Mouse (Mus musculus): Measurements from ENCODE around the gene Cyb561d1. TPM values are rescaled to one million over a fixed set of nuclear protein-coding genes. Genes with fewer than 3 reads are reported as not detected.
A peak's percentile ranks its signal among the peaks of the same experiment; 100 is the strongest.

Cyb561d1 gene
- polyA plus RNA-seq, 1 experiment from 2014 or later, result 3.2 TPM

DNA sequence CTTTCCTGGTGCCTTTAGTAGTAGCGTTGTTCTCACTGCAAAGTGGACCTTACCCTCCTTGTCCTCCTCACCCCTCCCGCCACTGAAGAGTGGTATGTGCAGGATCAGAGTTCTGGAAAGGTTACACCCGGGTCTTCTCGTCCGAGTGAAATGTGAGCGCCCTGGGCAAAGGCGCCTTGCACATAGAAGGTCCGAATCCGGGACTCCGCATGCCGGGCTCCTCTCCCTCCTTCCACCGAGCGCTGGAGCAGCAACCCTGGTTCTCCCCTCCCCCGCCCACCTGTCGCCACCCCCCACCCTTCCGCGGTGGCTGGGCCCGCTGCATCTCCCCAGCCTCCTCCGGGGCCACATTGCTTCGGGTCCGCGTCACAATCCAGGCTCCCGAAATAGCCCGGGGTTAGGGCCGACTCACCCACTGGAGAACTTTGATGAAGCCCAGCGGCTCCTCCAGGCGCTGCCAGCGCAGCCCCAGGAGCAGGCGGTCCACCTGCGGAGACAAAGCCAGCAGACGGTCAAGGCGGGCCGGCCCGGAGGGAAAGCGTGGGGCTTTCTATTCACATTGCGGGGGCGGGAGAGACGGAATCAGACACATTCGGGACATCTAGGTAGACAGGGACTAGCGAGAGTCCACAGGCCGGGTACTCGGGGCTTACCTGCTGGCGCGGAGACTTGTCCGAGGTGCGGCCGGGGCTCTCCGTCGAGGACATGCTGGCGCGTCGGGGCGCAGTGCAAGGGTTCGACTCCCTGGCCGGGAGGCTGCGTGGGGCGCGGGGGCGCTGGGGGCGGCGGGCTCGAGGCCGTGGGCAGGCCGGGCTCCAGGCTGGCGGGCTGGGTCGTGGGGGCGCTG lies 24.9 kb upstream of the Cyb561d1 start:
- H3K27me3 ChIP-seq (ENCODE audit: control insufficient read depth, insufficient read depth, low read length), result peaks cover 20% of the 10 kb centered on the region
- ATAC-seq (replicated peaks; ENCODE audit: extremely low read depth, insufficient read depth, low FRiP score), result peak; percentile 52; the same call in 1 of the 2 replicates
- H3K4me2 ChIP-seq (ENCODE audit: low read depth, low read length), result peak overlapping the region; percentile 80
- peak overlapping the region; percentile 59 for H3K9ac ChIP-seq (ENCODE audit: low read length)
- no peaks in the 10 kb centered on the region for H3K9me3 ChIP-seq (replicated peaks; ENCODE audit: control insufficient read depth, low read length)
- peaks cover 2% of the 10 kb centered on the region; the same call in 1 of the 2 replicates for H3K4me1 ChIP-seq (ENCODE audit: control insufficient read depth, insufficient read depth, low read length)
- peak overlapping the region; percentile 50 for H3K4me3 ChIP-seq (ENCODE audit: low read length)
- no peak overlapping the region for H3K27ac ChIP-seq (ENCODE audit: low read length)
- WGBS, result 2% methylated on average over 66 of the region's 67 CpGs
- no peaks in the 10 kb centered on the region for H3K36me3 ChIP-seq (ENCODE audit: control insufficient read depth, insufficient read depth)

DNA sequence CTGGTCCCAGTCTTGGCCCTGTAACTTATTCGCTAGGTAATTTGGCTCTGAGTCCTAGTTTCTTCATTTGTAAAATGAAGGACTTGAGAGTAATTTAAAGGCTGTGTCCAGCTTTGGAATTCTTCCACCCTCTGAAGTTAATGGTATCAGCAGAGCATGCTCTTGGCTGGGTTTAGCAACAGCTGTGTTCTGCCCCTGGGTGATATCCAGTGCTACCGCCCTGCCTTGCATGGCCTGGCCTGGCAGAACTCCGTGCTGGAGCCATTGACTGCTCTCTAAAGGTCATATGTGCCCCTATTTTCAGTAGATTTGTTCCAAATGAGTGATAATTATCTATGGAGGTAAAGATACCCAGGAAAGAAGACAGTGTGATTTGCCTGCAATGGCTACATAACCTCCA lies 19.6 kb upstream of the Cyb561d1 start:
- ATAC-seq (replicated peaks; ENCODE audit: extremely low read depth, insufficient read depth, low FRiP score), result no peak
- H3K4me2 ChIP-seq (ENCODE audit: low read depth, low read length), result no peak overlapping the region
- no peaks in the 10 kb centered on the region for H3K9me3 ChIP-seq (replicated peaks; ENCODE audit: control insufficient read depth, low read length)
- WGBS, result 66% methylated on average over 3 of the region's 3 CpGs
- H3K9ac ChIP-seq (ENCODE audit: low read length), result no peak overlapping the region
- H3K27ac ChIP-seq (ENCODE audit: low read length), result no peak overlapping the region
- 0 out of 2 replicates have a peak, but pooled peaks cover 2% of the 10 kb centered on the region for H3K4me1 ChIP-seq (ENCODE audit: control insufficient read depth, insufficient read depth, low read length)
- peaks cover 21% of the 10 kb centered on the region for H3K27me3 ChIP-seq (ENCODE audit: control insufficient read depth, insufficient read depth, low read length)
- no peak overlapping the region for H3K4me3 ChIP-seq (ENCODE audit: low read length)
- no peaks in the 10 kb centered on the region for H3K36me3 ChIP-seq (ENCODE audit: control insufficient read depth, insufficient read depth)

GRCm38 (mm10) chr3:108214734-108215133 lies 13.7 kb upstream of the Cyb561d1 start:
- no peak for ATAC-seq (replicated peaks; ENCODE audit: extremely low read depth, insufficient read depth, low FRiP score)
- no peak overlapping the region for H3K4me3 ChIP-seq (ENCODE audit: low read length)
- H3K9me3 ChIP-seq (replicated peaks; ENCODE audit: control insufficient read depth, low read length), result no peaks in the 10 kb centered on the region
- no peak overlapping the region for H3K4me2 ChIP-seq (ENCODE audit: low read depth, low read length)
- no peak overlapping the region for H3K9ac ChIP-seq (ENCODE audit: low read length)
- peaks cover 4% of the 10 kb centered on the region; the same call in 1 of the 2 replicates for H3K4me1 ChIP-seq (ENCODE audit: control insufficient read depth, insufficient read depth, low read length)
- H3K27me3 ChIP-seq (ENCODE audit: control insufficient read depth, insufficient read depth, low read length), result 0 out of 2 replicates have a peak, but pooled peaks cover 3% of the 10 kb centered on the region
- H3K36me3 ChIP-seq (ENCODE audit: control insufficient read depth, insufficient read depth), result no peaks in the 10 kb centered on the region
- no peak overlapping the region for H3K27ac ChIP-seq (ENCODE audit: low read length)
- WGBS, result 11% methylated on average over 5 of the region's 5 CpGs

DNA sequence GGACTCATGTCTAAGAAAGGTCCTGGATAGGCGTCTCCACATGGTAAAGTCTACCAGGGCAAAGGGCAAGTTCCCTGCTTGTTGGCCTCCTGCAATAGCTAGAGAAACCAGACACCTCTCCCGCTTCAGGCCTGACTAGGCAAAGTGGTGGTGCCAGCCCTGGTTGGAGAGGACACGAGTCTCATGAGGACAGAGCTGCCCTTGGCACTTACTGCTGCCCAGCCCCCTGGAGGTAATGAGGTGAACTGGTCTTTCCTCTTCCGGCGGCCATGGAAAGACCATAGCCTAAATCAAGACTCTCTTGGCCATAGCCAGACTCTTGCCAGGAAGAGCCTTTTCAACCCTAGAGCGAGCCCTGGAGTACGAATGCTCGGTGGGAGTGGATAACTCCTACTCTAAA lies 11.4 kb upstream of the Cyb561d1 start:
- WGBS, result 80% methylated on average over 8 of the region's 8 CpGs
- Histone ChIP-seq H3K4me2 (ENCODE audit: low read depth, low read length) (no peak overlapping the region), H3K27me3 (ENCODE audit: control insufficient read depth, insufficient read depth, low read length) (no peaks in the 10 kb centered on the region), H3K9me3 (replicated peaks; ENCODE audit: control insufficient read depth, low read length) (no peaks in the 10 kb centered on the region), H3K36me3 (ENCODE audit: control insufficient read depth, insufficient read depth) (no peaks in the 10 kb centered on the region), H3K4me1 (ENCODE audit: control insufficient read depth, insufficient read depth, low read length) (peaks cover 11% of the 10 kb centered on the region), H3K27ac (ENCODE audit: low read length) (no peak overlapping the region), H3K9ac (ENCODE audit: low read length) (no peak overlapping the region), H3K4me3 (ENCODE audit: low read length) (no peak overlapping the region)
- ATAC-seq (replicated peaks; ENCODE audit: extremely low read depth, insufficient read depth, low FRiP score), result no peak

DNA sequence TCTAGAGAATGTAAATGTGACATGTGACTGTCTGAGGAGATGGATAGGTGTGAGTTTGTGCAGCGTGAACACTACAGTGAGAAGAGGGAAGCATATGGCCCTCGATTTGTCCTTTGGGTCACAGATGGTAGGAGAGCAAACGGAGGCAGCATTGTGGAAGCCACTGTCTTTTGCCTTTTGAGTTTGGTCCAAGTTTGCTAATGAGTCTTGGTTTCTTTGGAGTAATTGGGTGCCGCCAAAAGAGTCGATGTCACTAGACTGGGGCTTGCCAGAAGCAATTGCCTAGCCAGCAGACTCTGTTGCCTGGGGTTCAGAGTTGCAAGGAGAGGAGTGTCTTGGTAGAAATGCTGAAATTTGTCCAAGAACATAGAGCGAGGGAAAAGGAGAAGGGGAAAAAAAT lies 10.8 kb upstream of the Cyb561d1 start:
- H3K9ac ChIP-seq (ENCODE audit: low read length), result no peak overlapping the region
- no peak overlapping the region for H3K27ac ChIP-seq (ENCODE audit: low read length)
- 87% methylated on average over 6 of the region's 6 CpGs for WGBS
- no peak overlapping the region for H3K4me2 ChIP-seq (ENCODE audit: low read depth, low read length)
- no peak for ATAC-seq (replicated peaks; ENCODE audit: extremely low read depth, insufficient read depth, low FRiP score)
- no peaks in the 10 kb centered on the region for H3K36me3 ChIP-seq (ENCODE audit: control insufficient read depth, insufficient read depth)
- H3K27me3 ChIP-seq (ENCODE audit: control insufficient read depth, insufficient read depth, low read length), result no peaks in the 10 kb centered on the region
- peaks cover 16% of the 10 kb centered on the region for H3K4me1 ChIP-seq (ENCODE audit: control insufficient read depth, insufficient read depth, low read length)
- no peaks in the 10 kb centered on the region for H3K9me3 ChIP-seq (replicated peaks; ENCODE audit: control insufficient read depth, low read length)
- no peak overlapping the region for H3K4me3 ChIP-seq (ENCODE audit: low read length)

DNA sequence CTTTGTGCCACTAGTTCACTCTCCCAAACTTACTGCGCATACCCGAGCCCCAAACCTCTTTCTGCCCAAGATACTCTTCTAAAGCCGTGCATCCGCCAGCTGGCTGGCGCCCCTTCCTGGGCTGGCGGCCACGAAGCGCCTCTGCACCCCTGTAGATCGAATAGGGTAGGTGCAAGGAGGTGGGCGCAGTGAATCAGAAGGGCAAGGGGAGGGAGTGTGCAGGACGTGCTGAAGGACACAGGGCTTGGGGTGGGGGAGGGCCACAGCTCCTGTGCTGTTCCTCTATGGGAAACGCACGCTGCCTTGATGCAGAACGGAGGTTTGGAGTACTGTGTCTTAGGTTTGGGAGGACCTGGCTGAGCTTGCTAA lies 9.7 kb upstream of the Cyb561d1 start, which contains the start of gene Atxn7l2:
Gene Atxn7l2, minus strand, starts transcription at position 164 of the 369 bp plus-strand sequence.
- under 1% methylated on average over 14 of the region's 14 CpGs for WGBS
- peak within 1 kb of the TSS; percentile 76 for H3K9ac ChIP-seq (ENCODE audit: low read length)

DNA sequence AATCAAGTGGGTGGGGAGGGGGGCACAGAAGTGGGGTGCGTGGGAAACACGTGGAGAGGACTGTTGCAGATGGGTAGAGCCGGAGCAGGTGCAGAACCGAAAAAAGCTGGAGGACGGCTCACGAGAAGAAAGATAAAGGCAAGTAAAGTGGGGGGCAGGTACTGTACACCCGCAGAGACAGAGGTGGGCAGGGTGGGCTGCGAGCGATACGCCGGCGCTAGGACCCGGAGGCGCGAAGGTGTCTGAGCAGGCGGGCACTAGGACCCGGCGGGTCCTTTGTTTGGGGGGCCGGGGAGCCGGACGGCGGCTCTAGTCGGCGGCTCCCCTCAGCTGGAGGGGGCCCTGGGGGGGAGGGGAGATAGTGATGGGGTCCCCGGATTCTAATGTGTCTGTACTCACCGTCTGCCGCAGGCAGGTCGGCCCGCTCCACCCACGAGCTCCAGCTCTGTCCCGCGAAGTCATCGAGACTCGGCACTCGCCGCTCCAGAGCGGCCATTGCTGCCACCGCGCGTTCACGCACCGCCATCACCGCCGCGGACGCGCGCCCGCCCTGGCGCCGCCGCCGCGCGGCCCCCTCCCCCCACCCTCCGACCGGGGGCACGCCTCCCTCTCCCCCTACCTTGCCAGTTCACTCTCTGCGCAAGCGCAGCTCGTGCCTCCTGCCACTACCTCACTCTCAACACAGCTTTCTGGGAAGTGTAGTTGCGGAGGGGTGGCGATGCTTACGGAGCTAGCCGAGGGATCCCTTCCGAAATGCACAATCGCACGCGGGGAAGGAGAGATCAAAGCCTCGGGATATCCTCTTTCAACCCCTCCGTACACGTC lies 9.1 kb upstream of the Cyb561d1 start:
- peak overlapping the region; percentile 57 for H3K4me3 ChIP-seq (ENCODE audit: low read length)

More for the DNA sequence above, 9.7 kb upstream of the Cyb561d1 start, which contains the start of gene Atxn7l2:
- Histone ChIP-seq H3K27me3 (ENCODE audit: control insufficient read depth, insufficient read depth, low read length) (no peaks in the 10 kb centered on the region), H3K36me3 (ENCODE audit: control insufficient read depth, insufficient read depth) (peaks cover 5% of the 10 kb centered on the region; the same call in 1 of the 2 replicates), H3K4me2 (ENCODE audit: low read depth, low read length) (peak within 1 kb of the TSS; percentile 90), H3K4me1 (ENCODE audit: control insufficient read depth, insufficient read depth, low read length) (peaks cover 16% of the 10 kb centered on the region), H3K27ac (ENCODE audit: low read length) (peak within 1 kb of the TSS; percentile 87), H3K4me3 (ENCODE audit: low read length) (peak within 1 kb of the TSS; percentile 57), H3K9me3 (replicated peaks; ENCODE audit: control insufficient read depth, low read length) (no peaks in the 10 kb centered on the region)
- peak; percentile 72 for ATAC-seq (replicated peaks; ENCODE audit: extremely low read depth, insufficient read depth, low FRiP score)

DNA sequence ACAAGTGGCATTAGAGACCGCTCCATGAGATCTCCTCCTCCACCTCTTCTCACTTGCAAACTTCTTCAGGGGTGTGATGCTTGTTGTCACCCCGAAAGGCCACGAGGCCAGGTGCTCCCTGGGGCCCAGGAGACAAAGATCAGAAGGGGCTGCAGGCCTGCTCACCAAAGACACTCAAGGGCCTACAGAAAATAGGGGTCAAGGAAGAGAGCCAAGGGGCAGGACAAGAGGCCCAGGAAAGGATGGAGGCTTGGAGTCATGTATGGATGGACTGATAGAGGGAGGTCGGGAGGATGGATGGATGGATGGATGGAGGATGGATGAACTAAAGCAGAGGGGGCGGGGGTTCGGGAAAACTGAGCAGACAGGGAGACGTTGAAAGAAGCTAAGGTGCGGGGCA lies 8.5 kb upstream of the Cyb561d1 start:
- Histone ChIP-seq H3K27ac (ENCODE audit: low read length) (no peak overlapping the region), H3K4me3 (ENCODE audit: low read length) (peak overlapping the region; percentile 57), H3K36me3 (ENCODE audit: control insufficient read depth, insufficient read depth) (peaks cover 9% of the 10 kb centered on the region), H3K9ac (ENCODE audit: low read length) (peak overlapping the region; percentile 71), H3K4me1 (ENCODE audit: control insufficient read depth, insufficient read depth, low read length) (peaks cover 16% of the 10 kb centered on the region), H3K4me2 (ENCODE audit: low read depth, low read length) (peak overlapping the region; percentile 83), H3K9me3 (replicated peaks; ENCODE audit: control insufficient read depth, low read length) (no peaks in the 10 kb centered on the region), H3K27me3 (ENCODE audit: control insufficient read depth, insufficient read depth, low read length) (no peaks in the 10 kb centered on the region)
- no peak for ATAC-seq (replicated peaks; ENCODE audit: extremely low read depth, insufficient read depth, low FRiP score)
- 10% methylated on average over 8 of the region's 8 CpGs for WGBS

More for the DNA sequence above, 9.1 kb upstream of the Cyb561d1 start:
- peaks cover 7% of the 10 kb centered on the region for H3K36me3 ChIP-seq (ENCODE audit: control insufficient read depth, insufficient read depth)
- under 1% methylated on average over 66 of the region's 72 CpGs for WGBS
- H3K4me2 ChIP-seq (ENCODE audit: low read depth, low read length), result peak overlapping the region; percentile 90
- no peaks in the 10 kb centered on the region for H3K27me3 ChIP-seq (ENCODE audit: control insufficient read depth, insufficient read depth, low read length)
- H3K9me3 ChIP-seq (replicated peaks; ENCODE audit: control insufficient read depth, low read length), result no peaks in the 10 kb centered on the region
- H3K4me1 ChIP-seq (ENCODE audit: control insufficient read depth, insufficient read depth, low read length), result peaks cover 16% of the 10 kb centered on the region
- peak overlapping the region; percentile 76 for H3K9ac ChIP-seq (ENCODE audit: low read length)
- peak overlapping the region; percentile 87 for H3K27ac ChIP-seq (ENCODE audit: low read length)
- peak; percentile 95 for ATAC-seq (replicated peaks; ENCODE audit: extremely low read depth, insufficient read depth, low FRiP score)
